Mouse (Mus musculus): ENCODE data around the gene Mapk14. TPM values are rescaled to one million over a fixed set of nuclear protein-coding genes. Genes with fewer than 3 reads are reported as not detected.
"Not testable (repeated sequence)": the region's sequence is repeated elsewhere in the genome, so short reads cannot be mapped to it uniquely, and the experiment has no call there.

Gene Mapk14
- total RNA-seq, 2 experiments from 2014 or later = 60.8 to 63.8 TPM

DNA sequence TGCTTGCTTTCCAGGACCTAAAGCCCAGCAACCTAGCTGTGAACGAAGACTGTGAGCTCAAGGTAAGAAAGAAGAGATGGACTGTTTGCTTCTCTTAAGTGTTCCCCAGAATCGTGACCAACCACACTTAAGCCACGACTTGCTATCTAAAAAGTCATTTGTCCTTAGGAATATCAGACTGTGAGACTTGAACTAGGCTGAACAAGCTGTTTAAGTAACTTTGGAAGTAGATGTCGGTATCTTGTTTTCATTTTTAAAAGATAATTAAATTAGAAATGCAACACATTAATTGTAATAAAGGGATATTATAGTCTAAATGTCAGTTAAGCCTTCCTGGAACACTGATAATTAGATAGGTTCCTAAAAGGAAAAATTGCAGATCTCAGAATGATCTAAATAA lies 34.7 kb downstream of the Mapk14 start, which contains the start of gene AC170998.1:
Gene AC170998.1, plus strand, starts transcription at position 301 of the 400 bp plus-strand sequence.
- intact Hi-C loops (cut with DNase I; ENCODE audit: low total_unique reads) = no loop called here
- no peak for DNase-seq

DNA sequence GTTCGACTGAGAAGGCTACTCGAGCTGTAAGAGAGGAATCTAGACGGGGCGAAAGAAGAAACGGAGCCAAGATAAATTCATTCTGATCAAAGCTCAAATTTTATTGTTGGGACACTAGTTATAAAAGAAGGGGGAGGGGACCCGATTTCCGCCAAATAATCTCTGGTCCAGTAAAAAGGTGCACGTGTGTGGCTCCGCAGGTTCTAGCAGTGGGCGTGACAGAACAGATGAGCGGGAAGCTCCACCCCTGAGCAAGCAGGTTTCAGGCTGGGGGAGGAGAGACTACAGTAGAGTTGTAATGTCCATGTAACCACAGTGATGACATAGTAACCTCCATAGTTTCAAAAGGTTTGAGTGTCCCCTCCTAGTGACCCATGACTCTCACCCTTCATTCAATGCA lies 36.4 kb downstream of the Mapk14 start:
- DNase-seq; intact Hi-C loops (cut with DNase I; ENCODE audit: low total_unique reads): not testable (repeated sequence)

DNA sequence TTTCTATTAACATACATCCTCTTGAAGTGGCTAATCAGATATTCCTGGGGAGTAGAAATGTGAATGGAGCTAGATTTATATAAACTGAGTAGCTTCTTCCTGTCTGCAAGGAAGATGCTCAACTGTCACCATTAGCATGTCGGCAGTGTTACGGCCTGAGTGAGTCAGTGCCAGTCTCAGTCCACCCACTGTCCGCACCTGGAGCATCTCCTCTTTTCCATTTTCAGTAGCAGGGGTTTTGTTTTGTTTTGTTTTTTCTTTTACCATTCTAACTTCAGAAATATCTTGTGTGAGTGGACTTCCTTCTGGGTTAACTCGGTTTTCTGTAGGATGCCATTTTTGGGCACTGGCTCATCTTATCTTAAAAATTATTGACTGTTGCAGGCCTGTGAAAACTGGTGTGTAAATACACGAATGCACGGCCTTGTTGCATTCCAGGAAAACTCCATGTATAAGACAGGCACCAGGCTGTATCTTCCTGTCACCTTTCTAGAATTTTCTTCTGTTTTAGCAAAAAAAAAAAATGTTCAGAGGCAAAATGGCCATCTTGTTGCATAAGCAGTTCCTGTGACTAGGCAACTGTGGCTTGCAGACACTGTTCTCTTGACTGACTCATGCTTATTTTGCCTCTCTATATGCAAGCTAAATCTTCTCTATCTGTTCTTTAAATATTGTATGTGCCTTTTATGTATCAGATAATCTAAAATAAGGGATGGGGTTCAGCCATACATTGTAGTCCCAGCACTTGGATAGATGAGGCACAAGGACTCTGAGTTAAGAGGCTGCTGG lies 44.4 kb downstream of the Mapk14 start:
- intact Hi-C loops (cut with DNase I; ENCODE audit: low total_unique reads) = no loop called here
- DNase-seq = no peak

- no peak for DNase-seq
- intact Hi-C loops (cut with DNase I; ENCODE audit: low total_unique reads) = no loop called here
Measured at GRCm38 (mm10) chr17:28736486-28736885, 45.4 kb downstream of the Mapk14 start.

DNA sequence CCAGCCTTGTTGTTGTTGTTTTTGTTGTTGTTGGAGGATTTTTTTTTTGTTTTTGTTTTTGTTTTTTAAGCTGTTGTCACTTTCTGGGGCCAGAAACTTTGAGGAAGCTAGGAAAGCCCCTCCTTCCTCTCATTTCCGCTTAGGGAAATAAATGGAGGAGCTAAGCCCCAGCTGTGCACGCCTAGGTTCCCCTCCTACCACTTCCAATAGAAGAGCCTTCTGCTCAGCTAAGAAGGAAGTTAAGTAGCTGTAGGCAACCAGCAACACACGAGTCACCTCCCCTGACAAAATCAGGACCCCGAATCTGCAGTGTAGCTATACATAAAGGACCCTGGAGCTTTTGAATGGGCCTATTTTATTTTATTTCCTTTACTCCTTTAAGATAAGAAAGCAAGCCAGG lies 46.8 kb downstream of the Mapk14 start:
- DNase-seq = no peak
- intact Hi-C loops (cut with DNase I; ENCODE audit: low total_unique reads) = no loop called here

DNA sequence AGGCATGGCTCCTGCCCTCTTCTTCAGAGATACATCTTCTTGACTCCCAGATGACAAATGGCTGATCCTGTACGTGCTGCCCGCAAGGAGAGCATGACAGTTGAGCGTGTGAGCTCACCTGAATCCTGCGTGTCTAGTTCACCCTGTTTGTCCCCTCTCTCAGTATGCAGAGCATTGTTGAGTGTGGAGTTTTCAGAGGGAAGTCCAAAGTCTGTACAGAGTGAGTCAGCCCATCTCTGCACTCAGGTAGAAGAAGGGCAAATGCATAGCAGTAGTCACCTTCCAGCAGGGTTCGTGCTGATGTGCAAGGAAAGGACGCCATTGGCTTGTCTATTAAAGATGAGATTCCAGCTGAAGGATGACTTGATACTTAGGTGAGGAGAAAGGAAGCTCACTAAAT lies 48.1 kb downstream of the Mapk14 start:
- intact Hi-C loops (cut with DNase I; ENCODE audit: low total_unique reads) = no loop called here
- no peak for DNase-seq

DNA sequence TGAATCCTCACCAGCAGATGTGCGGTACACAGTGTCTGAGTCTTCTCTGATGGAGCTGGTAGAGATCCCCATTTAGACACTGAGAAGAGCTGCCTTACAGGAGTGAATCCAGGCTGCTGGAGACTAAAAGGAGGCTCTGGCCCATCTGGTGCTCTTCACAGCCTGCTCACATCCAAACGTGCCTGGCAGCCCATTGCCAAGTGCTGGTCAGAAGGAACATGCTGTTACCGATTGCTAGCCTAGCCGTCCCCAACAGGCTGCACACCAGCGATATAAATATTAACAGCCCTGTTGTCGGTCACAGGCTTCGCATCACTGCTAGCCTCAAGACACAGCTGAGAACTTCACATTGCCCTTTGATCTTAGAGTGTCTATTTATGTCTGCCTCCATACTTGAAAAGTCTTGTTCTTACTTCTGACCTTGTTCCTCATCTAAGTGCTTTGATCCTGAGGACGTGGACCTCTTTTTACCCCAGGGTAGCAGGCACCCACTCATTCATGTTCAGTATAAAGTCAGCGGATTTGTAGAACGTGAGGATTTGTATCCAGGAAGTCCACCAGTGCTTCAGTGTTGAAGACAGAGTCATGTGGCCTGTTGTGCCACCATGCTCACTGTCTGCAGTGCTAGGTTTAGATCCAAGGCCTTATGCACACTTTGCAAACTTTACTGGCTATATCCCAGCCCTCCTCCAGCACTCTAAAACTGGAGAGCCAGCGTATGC lies 52.2 kb downstream of the Mapk14 start:
- no peak for DNase-seq
- intact Hi-C loops (cut with DNase I; ENCODE audit: low total_unique reads) = no loop called here

DNA sequence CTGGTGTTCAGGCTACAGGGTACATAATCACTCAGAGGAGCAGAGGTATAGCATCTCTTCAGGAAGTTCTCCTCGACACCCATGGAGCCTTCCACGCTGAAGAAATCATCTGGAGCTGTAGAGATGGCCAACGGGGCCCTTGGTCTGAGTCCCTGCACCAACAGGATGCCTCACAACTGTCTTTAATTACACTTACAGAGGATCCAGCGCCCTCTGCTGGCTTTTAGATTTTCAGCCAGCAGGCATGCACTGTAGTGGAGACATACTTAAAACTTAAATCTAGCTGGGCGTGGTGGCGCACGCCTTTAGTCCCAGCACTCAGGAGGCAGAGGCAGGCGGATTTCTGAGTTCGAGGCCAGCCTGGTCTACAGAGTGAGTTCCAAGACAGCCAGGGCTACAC lies 52.8 kb downstream of the Mapk14 start:
- intact Hi-C loops (cut with DNase I; ENCODE audit: low total_unique reads) = no loop called here
- no peak for DNase-seq

GRCm38 (mm10) chr17:28745773-28746172 lies 54.6 kb downstream of the Mapk14 start:
- intact Hi-C loops (cut with DNase I; ENCODE audit: low total_unique reads) = no loop called here
- DNase-seq = no peak

- intact Hi-C loops (cut with DNase I; ENCODE audit: low total_unique reads) = no loop called here
- no peak for DNase-seq
Measured at GRCm38 (mm10) chr17:28748001-28748400, 56.9 kb downstream of the Mapk14 start.

DNA sequence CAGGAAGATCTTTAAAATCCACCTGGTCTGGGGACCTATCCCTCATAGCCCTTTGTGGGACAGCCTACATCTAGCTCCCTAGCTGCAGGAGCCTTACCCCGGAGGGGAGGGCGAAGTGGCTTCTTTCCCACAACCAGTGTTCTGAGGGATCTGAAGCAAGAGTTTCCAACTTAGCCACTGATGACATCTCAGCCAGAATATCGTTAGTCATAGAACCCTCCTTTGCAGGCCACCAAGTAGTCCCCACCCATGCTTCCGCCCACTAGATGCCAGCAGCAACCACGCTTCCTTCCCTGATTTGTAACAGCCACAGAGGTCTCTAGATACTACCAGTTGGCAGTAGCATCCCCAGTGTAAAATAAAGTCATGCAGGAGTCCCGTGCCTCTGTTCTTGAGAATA lies 59.5 kb downstream of the Mapk14 start:
- no peak for DNase-seq

DNA sequence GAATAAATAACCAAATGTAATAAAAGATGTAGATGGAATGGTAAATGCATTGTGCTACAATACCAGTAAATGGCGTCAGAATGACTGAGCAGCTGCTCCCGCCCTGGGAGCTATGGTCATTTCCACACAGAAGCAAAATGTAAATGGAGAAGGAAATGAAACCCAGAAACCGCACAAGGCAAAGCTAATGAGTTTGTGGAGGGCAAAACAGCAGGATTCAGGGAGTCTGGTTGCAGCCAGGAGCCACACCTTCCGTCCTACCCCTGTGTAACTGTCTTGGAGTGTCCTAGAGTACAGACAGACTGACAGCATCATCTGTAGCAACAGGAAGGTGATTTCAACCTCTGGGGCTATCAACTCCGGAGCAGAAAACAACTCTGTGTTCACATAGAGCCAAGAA lies 65.3 kb downstream of the Mapk14 start:
- no peak for DNase-seq
- intact Hi-C loops (cut with DNase I; ENCODE audit: low total_unique reads) = loop anchor here (10.0 kb wide), 1 partner anchor 62 kb away; the partner anchor contains the start of genes Mapk14 and Slc26a8

More for the DNA sequence above, 59.5 kb downstream of the Mapk14 start:
- intact Hi-C loops (cut with DNase I; ENCODE audit: low total_unique reads) = loop anchor here (10.0 kb wide), 1 partner anchor 56 kb away; the partner anchor contains the start of genes Mapk14 and Slc26a8

DNA sequence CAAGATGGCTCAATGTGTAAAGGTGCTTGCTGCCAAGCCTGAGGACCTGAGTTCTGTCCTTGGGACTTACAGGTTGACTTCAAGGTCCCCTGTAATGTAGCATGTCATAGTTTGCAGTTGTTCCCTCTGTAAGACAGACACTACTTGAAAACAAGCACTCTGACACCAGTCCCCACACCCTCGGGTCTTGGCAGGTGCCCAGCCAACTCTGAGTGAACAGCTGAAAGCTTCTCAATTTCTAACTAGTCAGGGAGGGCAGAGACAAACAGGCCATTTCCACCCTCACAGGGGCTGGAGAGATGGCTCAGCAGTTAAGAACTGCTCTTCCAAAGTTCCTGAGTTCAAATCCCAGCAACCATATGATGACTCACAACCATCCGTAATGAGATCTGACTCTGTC lies 66.3 kb downstream of the Mapk14 start:
- DNase-seq = peak; percentile 40
- intact Hi-C loops (cut with DNase I; ENCODE audit: low total_unique reads) = loop anchor here (10.0 kb wide), 1 partner anchor 63 kb away; the partner anchor contains the start of genes Mapk14 and Slc26a8

DNA sequence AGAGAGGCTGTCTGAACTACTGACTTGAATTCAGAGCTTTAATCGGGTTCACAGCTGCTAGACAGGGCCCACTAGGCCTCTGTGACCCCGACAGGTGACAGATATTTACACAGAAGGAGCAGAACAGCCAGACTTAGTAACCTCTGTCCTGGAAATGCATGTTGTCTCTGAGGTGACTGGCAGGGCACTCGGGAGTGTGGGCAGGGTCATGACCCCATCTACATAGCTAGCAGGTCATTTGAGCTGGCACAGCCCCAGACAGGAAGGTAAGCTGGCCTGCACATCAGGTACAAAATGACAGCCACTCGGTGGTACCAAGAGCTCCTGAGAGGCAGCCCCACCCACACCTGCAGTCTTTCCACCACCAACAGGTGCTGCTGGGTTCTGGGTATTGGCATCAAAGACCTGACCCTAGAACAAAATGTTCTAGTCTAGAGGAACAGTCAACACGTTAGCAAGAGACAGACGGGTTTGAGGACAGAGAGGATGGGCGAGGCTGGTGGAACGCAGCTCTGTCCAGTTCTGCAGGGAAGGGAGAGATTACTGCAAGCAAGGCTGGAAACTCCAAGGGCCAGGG lies 69.7 kb downstream of the Mapk14 start:
- DNase-seq = no peak
- intact Hi-C loops (cut with DNase I; ENCODE audit: low total_unique reads) = loop anchor here (5.0 kb wide), 2 partner anchors 36 to 166 kb away; no protein-coding TSS in a partner anchor

DNA sequence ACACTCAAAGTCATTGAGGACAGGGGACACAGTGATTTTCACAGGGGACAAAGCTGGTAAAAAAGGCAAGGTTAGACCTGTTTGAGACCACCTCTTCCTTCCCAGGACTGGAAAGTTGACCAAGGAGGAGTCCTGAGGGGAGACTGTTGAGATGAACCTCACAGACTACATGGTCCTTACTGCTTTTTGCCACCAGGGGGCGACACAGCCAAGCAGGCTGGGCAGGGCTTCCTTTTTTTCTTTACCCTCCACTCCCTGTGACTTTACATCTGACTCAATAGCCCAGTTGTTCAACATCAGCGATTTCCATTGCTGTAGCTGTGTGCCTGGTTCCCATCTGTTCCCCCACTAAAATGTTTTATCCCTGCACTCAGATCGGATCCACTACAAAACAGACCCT lies 70.7 kb downstream of the Mapk14 start:
- DNase-seq = peak; percentile 75
- intact Hi-C loops (cut with DNase I; ENCODE audit: low total_unique reads) = loop anchor here (5.0 kb wide), 2 partner anchors 35 to 165 kb away; no protein-coding TSS in a partner anchor

GRCm38 (mm10) chr17:28766203-28766602 lies 75.1 kb downstream of the Mapk14 start:
- DNase-seq = no peak
- intact Hi-C loops (cut with DNase I; ENCODE audit: low total_unique reads) = no loop called here

DNA sequence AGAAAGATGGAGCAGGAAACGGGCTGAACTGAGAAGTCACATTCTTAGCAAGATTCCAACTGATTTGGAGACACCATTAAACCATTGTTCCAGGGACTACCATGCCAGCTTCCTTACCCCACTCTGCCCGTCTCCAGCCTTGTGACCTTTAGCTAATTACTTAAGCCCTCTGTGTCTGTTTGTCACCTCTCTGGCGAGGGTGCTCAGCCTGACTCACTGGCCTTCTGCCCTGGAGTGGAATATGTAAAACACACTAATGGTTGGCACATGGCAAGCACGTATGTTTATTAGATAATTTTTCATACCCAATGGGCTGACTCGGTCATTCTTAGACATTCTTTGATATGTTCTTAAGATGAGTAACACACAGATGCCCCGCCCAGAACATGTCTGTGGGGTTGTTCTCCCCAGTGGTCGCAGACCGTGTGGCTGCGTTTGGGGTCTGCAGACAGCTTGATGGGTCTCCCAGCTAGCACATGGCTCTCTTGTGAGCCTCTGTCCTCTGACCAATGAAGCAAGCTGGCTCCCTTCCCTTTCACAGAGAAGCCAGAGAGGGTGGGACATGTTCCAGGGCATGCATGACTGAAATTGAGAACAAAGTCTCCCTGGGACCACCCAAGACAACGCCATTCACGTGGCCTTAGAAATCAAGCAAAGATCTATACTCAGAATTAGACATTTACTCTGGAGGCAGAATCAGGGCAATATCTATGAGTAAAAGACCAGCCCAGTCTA lies 75.8 kb downstream of the Mapk14 start:
- DNase-seq = no peak
- intact Hi-C loops (cut with DNase I; ENCODE audit: low total_unique reads) = no loop called here

DNA sequence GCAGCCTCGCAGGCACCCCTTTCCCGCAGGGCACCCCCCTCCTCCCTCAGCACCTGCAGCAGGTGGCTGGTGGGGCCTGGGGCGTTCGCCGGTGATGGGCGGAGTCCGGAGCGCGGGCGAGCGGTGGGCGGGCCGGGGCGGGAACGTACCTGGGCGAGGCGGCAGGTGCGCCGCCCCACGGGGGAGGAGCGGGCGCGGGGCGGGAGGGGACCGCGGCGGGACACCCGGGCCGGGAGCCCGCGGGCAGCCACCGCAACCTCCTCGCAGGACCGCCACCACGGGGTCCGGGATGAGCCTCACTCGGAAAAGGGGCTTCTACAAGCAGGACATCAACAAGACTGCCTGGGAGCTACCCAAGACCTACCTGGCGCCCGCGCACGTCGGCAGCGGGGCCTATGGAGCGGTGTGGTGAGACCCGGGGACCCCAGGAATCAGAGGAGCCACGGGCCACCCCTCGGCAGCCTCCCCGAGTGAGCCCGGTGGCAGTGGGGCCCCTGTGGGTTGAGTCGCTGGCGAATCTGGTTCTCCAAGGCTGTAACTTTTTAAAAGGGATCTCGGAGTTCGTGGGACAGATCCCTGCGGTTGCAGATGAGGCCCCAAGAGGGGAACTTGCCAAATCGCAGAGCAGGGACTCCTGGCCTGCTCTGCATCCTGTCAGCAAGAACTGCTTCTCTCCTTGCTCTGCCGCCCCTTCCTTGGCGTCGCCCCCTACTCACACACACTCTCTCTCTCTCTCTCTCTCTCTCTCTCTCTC lies 78.2 kb downstream of the Mapk14 start, which contains the start of gene Mapk13:
Gene Mapk13, plus strand, starts transcription at position 177 of the 754 bp plus-strand sequence.
- intact Hi-C loops (cut with DNase I; ENCODE audit: low total_unique reads) = no loop called here
- no peak for DNase-seq
